Mouse (Mus musculus) lung, embryonic 14.5 days (tissue): ENCODE data around the gene 1520401A03Rik. TPM values are rescaled to one million over a fixed set of nuclear protein-coding genes. Genes with fewer than 3 reads are reported as not detected.

Experiments used
- ATAC-seq: fragments of 200-750 bp; cut with Nextera tagmentation; 2 replicates; pipeline ENCODE4 v1.8.0; 2017; ENCODE audit warnings: mild to moderate bottlenecking, moderate TSS enrichment, moderate library complexity; ENCODE audit not compliant: insufficient read depth
- DNase-seq: peaks from one replicate; pipeline ENCODE4 v3.0.0-alpha.2; 2015
- H3K27ac ChIP-seq: fragments of 300-500 bp; sonication (generic); 2 replicates; pipeline ENCODE4 v1.5.1; 2014; ENCODE audit warnings: low read depth, mild to moderate bottlenecking, moderate library complexity
- H3K27me3 ChIP-seq: fragments of 300-500 bp; sonication (generic); 2 replicates; pipeline ENCODE4 v1.6.1; 2014; ENCODE audit warnings: low read length, control low read depth; ENCODE audit not compliant: insufficient read depth
- H3K36me3 ChIP-seq: fragments of 300-500 bp; sonication (generic); 2 replicates; pipeline ENCODE4 v1.6.1; 2014; ENCODE audit warnings: control low read depth; ENCODE audit not compliant: insufficient read depth
- H3K4me1 ChIP-seq: fragments of 300-500 bp; sonication (generic); 2 replicates; pipeline ENCODE4 v1.6.1; 2014; ENCODE audit warnings: antibody characterized with exemption, control low read depth; ENCODE audit not compliant: insufficient read depth
- H3K4me2 ChIP-seq: fragments of 300-500 bp; sonication (generic); 2 replicates; pipeline ENCODE4 v1.6.1; 2014; ENCODE audit warnings: mild to moderate bottlenecking
- H3K4me3 ChIP-seq: fragments of 300-500 bp; sonication (generic); 2 replicates; pipeline ENCODE4 v1.5.1; 2014; ENCODE audit warnings: low read depth, low read length
- H3K9ac ChIP-seq: fragments of 300-500 bp; sonication (generic); 2 replicates; pipeline ENCODE4 v1.6.1; 2014
- H3K9me3 ChIP-seq: fragments of 300-500 bp; sonication (generic); 2 replicates; pipeline ENCODE4 v1.6.1; 2016; ENCODE audit warnings: low read depth, low read length, control low read depth
- CTCF ChIP-seq: IDR thresholded peaks from 2 replicates; pipeline ENCODE4 v1.5.1; 2016; ENCODE audit warnings: antibody characterized with exemption, low read depth
- WGBS: fragments of 180-500 bp; shearing (Covaris S2); extraction: QIAGEN DNeasy Blood & Tissue Kit; methylation state at CpG from one replicate; pipeline ENCODE4 v1.1.7; 2014; 5-methylcytosine and 5-hydroxymethylcytosine counted together
- polyA plus RNA-seq: library from polyadenylated mRNA; unstranded; fragments of >200 nt; fragmentation: Nextera tagmentation; extraction: Ambion mirVana; gene quantifications from 2 replicates; pipeline ENCODE4 v1.2.1, GENCODE M21; 2014

1520401A03Rik gene
- polyA plus RNA-seq, 1 experiment from 2014 or later, result 0.17 TPM

DNA sequence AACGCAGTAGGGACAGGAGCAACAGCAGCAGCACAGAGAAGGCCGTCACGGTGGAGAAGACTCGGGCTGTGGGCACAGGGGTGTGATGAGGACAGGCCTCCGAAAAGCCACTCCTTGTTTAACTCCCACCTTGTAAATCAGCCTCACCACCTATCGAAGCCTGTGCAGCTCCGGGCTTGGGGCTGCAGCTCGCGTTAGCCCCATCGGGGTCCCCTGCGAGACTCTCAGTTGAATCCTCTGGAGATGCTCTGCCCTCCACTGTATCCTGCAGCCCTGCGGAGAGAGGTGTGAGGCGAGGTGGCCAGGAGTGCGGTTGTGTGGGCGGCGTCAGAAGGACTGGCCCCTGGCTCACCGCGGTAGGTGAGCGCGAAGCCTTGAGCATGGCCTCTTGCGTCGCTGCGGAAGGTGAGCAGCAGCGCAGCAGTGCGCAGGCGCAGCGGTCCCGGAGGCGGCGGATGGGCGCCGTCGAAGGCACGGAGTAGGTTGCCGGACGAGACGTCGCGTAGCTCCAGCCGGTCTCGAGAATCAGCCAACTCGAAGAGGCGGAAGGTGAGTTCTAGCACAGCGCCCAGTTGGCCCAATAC is 19.7 kb upstream of the 1520401A03Rik start:
- H3K4me2 ChIP-seq, result peak overlapping the region; percentile 24
- peaks cover 11% of the 10 kb centered on the region for H3K4me1 ChIP-seq
- peaks cover 4% of the 10 kb centered on the region for H3K36me3 ChIP-seq
- no peak for TF ChIP-seq CTCF
- H3K4me3 ChIP-seq, result peak overlapping the region; percentile 8
- peaks cover 65% of the 10 kb centered on the region for H3K27me3 ChIP-seq
- no peaks in the 10 kb centered on the region for H3K9me3 ChIP-seq
- ATAC-seq, result no peak
- H3K27ac ChIP-seq, result no peak overlapping the region
- no peak overlapping the region for H3K9ac ChIP-seq
- DNase-seq, result peak; percentile 39
- 7% methylated on average over 44 of the region's 44 CpGs for WGBS

- H3K36me3 ChIP-seq, result peaks cover 11% of the 10 kb centered on the region
- no peak overlapping the region for H3K27ac ChIP-seq
- H3K4me2 ChIP-seq, result no peak overlapping the region; the same call in 1 of the 2 replicates
- 46% methylated on average over 38 of the region's 38 CpGs for WGBS
- no peak overlapping the region for H3K9ac ChIP-seq
- DNase-seq (no peak), ATAC-seq (no peak)
- peaks cover 11% of the 10 kb centered on the region for H3K4me1 ChIP-seq
- no peak for TF ChIP-seq CTCF
- H3K4me3 ChIP-seq, result peak overlapping the region; percentile 8; the same call in 1 of the 2 replicates
- no peaks in the 10 kb centered on the region for H3K9me3 ChIP-seq
- peaks cover 60% of the 10 kb centered on the region for H3K27me3 ChIP-seq
These were observed 19.0 kb upstream of the 1520401A03Rik start for GRCm38 (mm10) chr17:23741359-23742209.

DNA sequence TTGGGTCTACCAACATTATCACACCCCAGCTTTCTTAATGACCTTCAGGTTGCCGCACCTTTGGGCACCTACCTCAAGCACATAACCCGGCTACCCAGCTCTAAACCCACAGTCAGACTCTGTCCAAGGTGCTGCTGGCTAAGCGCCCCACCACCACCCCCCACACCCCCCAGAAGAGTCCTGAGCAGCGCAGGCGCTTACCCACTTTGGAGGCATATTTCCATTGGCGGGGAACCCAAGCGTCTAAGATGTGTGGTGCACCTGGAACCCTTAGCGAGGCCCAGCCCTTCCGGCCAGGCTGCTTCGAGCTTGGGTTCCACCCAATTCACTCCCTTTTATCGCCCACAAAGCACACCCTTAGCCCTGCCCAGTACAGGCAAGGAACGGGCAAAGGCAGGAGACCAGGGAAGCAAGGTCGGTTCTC is 18.0 kb upstream of the 1520401A03Rik start, which contains the start of gene Paqr4:
Gene Paqr4, minus strand, starts transcription at position 270 of the 424 bp plus-strand sequence.
- no peak for DNase-seq
- peak; percentile 9 for ATAC-seq
- H3K9ac ChIP-seq, result peak within 1 kb of the TSS; percentile 70
- TF ChIP-seq CTCF, result no peak
- 6% methylated on average over 13 of the region's 13 CpGs for WGBS
- H3K4me2 ChIP-seq, result peak within 1 kb of the TSS; percentile 99
- H3K36me3 ChIP-seq, result peaks cover 21% of the 10 kb centered on the region
- peak within 1 kb of the TSS; percentile 72 for H3K4me3 ChIP-seq
- peak within 1 kb of the TSS; percentile 61 for H3K27ac ChIP-seq
- H3K27me3 ChIP-seq, result peaks cover 51% of the 10 kb centered on the region
- no peaks in the 10 kb centered on the region for H3K9me3 ChIP-seq
- H3K4me1 ChIP-seq, result peaks cover 8% of the 10 kb centered on the region

DNA sequence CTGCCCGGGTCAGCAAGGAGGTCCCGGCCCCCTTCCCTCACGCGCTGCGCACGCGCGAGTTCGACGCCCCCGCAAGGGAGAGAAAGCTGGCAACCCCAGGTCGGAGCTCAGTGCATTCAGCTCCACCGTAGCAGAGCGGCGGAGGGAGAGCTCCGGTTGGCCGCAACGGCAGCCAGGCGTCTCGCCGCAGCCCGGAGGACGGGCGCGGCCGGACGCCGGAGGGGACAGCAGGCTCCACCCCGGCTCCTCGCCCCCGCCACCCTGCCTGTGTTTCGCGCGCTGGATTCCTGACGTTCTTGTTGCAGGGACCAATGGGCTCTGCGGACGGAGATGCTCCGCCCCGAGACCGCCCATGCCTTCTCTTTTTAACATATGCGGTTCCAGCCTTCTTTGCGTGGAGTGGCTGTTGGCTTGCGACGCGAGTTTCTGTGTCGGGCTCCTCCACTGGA is 17.6 kb upstream of the 1520401A03Rik start:
- H3K4me3 ChIP-seq, result peak overlapping the region; percentile 72
- H3K9ac ChIP-seq, result peak overlapping the region; percentile 70
- peaks cover 7% of the 10 kb centered on the region for H3K4me1 ChIP-seq
- no peaks in the 10 kb centered on the region for H3K9me3 ChIP-seq
- under 1% methylated on average over 46 of the region's 46 CpGs for WGBS
- H3K4me2 ChIP-seq, result peak overlapping the region; percentile 99
- peak overlapping the region; percentile 61 for H3K27ac ChIP-seq
- H3K36me3 ChIP-seq, result peaks cover 25% of the 10 kb centered on the region
- TF ChIP-seq CTCF, result no peak
- ATAC-seq (peak; percentile 83), DNase-seq (peak; percentile 93)
- H3K27me3 ChIP-seq, result peaks cover 46% of the 10 kb centered on the region

- peaks cover 39% of the 10 kb centered on the region for H3K27me3 ChIP-seq
- peak overlapping the region; percentile 70 for H3K9ac ChIP-seq
- DNase-seq (peak; percentile 79), ATAC-seq (peak; percentile 51)
- peaks cover 7% of the 10 kb centered on the region for H3K4me1 ChIP-seq
- peaks cover 30% of the 10 kb centered on the region for H3K36me3 ChIP-seq
- peak overlapping the region; percentile 61 for H3K27ac ChIP-seq
- H3K4me3 ChIP-seq, result peak overlapping the region; percentile 72
- H3K9me3 ChIP-seq, result no peaks in the 10 kb centered on the region
- peak overlapping the region; percentile 99 for H3K4me2 ChIP-seq
- under 1% methylated on average over 48 of the region's 48 CpGs for WGBS
- no peak for TF ChIP-seq CTCF
These were observed 16.9 kb upstream of the 1520401A03Rik start for GRCm38 (mm10) chr17:23739202-23740135.

- Histone ChIP-seq H3K27me3 (peaks cover 33% of the 10 kb centered on the region), H3K4me2 (peak overlapping the region; percentile 99), H3K27ac (peak overlapping the region; percentile 61), H3K9ac (peak overlapping the region; percentile 70), H3K36me3 (peaks cover 30% of the 10 kb centered on the region), H3K4me1 (peaks cover 7% of the 10 kb centered on the region), H3K9me3 (no peaks in the 10 kb centered on the region), H3K4me3 (peak overlapping the region; percentile 72)
- DNase-seq (no peak), ATAC-seq (no peak)
- no peak for TF ChIP-seq CTCF
- 32% methylated on average over 2 of the region's 2 CpGs for WGBS
These were observed 16.2 kb upstream of the 1520401A03Rik start for GRCm38 (mm10) chr17:23738836-23739201.
